Mouse (Mus musculus) 3T3-L1 (cell line): ENCODE measurements at regions not wholly inside any gene's neighbourhood (a gene's known extent, or its start where the extent isn't known, plus 50 kb on each side); places are given as distances from the start of the nearest gene placed in this dataset.

Source experiments
- DNase-seq: peaks from one replicate; pipeline ENCODE4 v3.0.0-alpha.2; 2015; ENCODE audit warnings: low read depth, low spot score

- no peak for DNase-seq
Measured at GRCm38 (mm10) chr11:113028235-113028919, 246.4 kb downstream of the Sox9 start.

GRCm38 (mm10) chr11:113031405-113031804, 249.4 kb downstream of the Sox9 start:
- no peak for DNase-seq

GRCm38 (mm10) chr11:113032487-113033228, 250.6 kb downstream of the Sox9 start:
- DNase-seq = peak; percentile 80

GRCm38 (mm10) chr11:113034911-113035310, 252.9 kb downstream of the Sox9 start:
- DNase-seq = no peak

GRCm38 (mm10) chr11:113037736-113038135, 255.7 kb downstream of the Sox9 start:
- no peak for DNase-seq

- no peak for DNase-seq
Measured at GRCm38 (mm10) chr11:113042710-113043109, 260.7 kb downstream of the Sox9 start.

- DNase-seq = no peak
Measured at GRCm38 (mm10) chr11:113046200-113047051, 264.4 kb downstream of the Sox9 start.

GRCm38 (mm10) chr11:113048158-113048557, 266.1 kb downstream of the Sox9 start:
- no peak for DNase-seq

- DNase-seq = no peak
Measured at GRCm38 (mm10) chr11:113049593-113049992, 267.6 kb downstream of the Sox9 start.

GRCm38 (mm10) chr11:113052536-113052935, 270.5 kb downstream of the Sox9 start:
- no peak for DNase-seq

GRCm38 (mm10) chr11:113056042-113056632, 274.1 kb downstream of the Sox9 start:
- peak; percentile 40 for DNase-seq

GRCm38 (mm10) chr11:113056824-113057223, 274.8 kb downstream of the Sox9 start:
- DNase-seq = no peak

- DNase-seq = no peak
Measured at GRCm38 (mm10) chr11:113070365-113070764, 288.3 kb downstream of the Sox9 start.

- DNase-seq = no peak
Measured at GRCm38 (mm10) chr11:113071942-113072341, 289.9 kb downstream of the Sox9 start.

GRCm38 (mm10) chr11:113074328-113074727, 292.3 kb downstream of the Sox9 start:
- peak; percentile 29 for DNase-seq

GRCm38 (mm10) chr11:113076371-113076770, 294.3 kb downstream of the Sox9 start:
- DNase-seq = no peak

GRCm38 (mm10) chr11:113080311-113080710, 298.3 kb downstream of the Sox9 start:
- DNase-seq = no peak

GRCm38 (mm10) chr11:113084442-113084841, 302.4 kb downstream of the Sox9 start:
- DNase-seq = no peak

GRCm38 (mm10) chr11:113085556-113085955, 303.5 kb downstream of the Sox9 start:
- DNase-seq = no peak

- DNase-seq = no peak
Measured at GRCm38 (mm10) chr11:113087084-113087483, 305.1 kb downstream of the Sox9 start.

- no peak for DNase-seq
Measured at GRCm38 (mm10) chr11:113089637-113090351, 307.8 kb downstream of the Sox9 start.
